Mouse (Mus musculus): ENCODE data around the gene Dnajc1. TPM values are rescaled to one million over a fixed set of nuclear protein-coding genes. Genes with fewer than 3 reads are reported as not detected.

Gene Dnajc1
- polyA plus RNA-seq, 1 experiment, result 38.2 TPM

- H3K27ac ChIP-seq (ENCODE audit: control insufficient read depth, insufficient read depth, low read length), result no peak overlapping the region
These were observed 217.4 kb downstream of the Dnajc1 start for GRCm38 (mm10) chr2:18175234-18175633.

GRCm38 (mm10) chr2:18169174-18169948 is 223.3 kb downstream of the Dnajc1 start:
- whole genome bisulfite sequencing, result 61% methylated on average over 1 of the region's 1 CpGs

More at GRCm38 (mm10) chr2:18175234-18175633, 217.4 kb downstream of the Dnajc1 start:
- WGBS, result 84% methylated on average over 1 of the region's 1 CpGs
- H3K36me3 ChIP-seq (ENCODE audit: control insufficient read depth, insufficient read depth, low read length), result peaks cover 28% of the 10 kb centered on the region
- H3K4me1 ChIP-seq (replicated peaks; ENCODE audit: control insufficient read depth, insufficient read depth, low read length), result no peaks in the 10 kb centered on the region
- no peak for TF ChIP-seq CTCF (IDR thresholded peaks at IDR 0.05; ENCODE audit: borderline replicate concordance, control insufficient read depth, extremely low read depth, insufficient read depth, low read length, poor library complexity)
- H3K4me3 ChIP-seq (ENCODE audit: control insufficient read depth, insufficient read depth, low read length), result no peak overlapping the region
- H3K27me3 ChIP-seq (ENCODE audit: control insufficient read depth, insufficient read depth, low read length), result no peaks in the 10 kb centered on the region
- no peak for DNase-seq

GRCm38 (mm10) chr2:18165511-18165910 is 227.1 kb downstream of the Dnajc1 start:
- WGBS, result 95% methylated on average over 2 of the region's 2 CpGs
- peaks cover 12% of the 10 kb centered on the region for H3K36me3 ChIP-seq (ENCODE audit: control insufficient read depth, insufficient read depth, low read length)
- no peak for TF ChIP-seq CTCF (IDR thresholded peaks at IDR 0.05; ENCODE audit: borderline replicate concordance, control insufficient read depth, extremely low read depth, insufficient read depth, low read length, poor library complexity)
- no peak overlapping the region for H3K27ac ChIP-seq (ENCODE audit: control insufficient read depth, insufficient read depth, low read length)
- no peak for DNase-seq
- H3K4me1 ChIP-seq (replicated peaks; ENCODE audit: control insufficient read depth, insufficient read depth, low read length), result no peaks in the 10 kb centered on the region
- no peak overlapping the region for H3K4me3 ChIP-seq (ENCODE audit: control insufficient read depth, insufficient read depth, low read length)
- no peaks in the 10 kb centered on the region for H3K27me3 ChIP-seq (ENCODE audit: control insufficient read depth, insufficient read depth, low read length)

More at GRCm38 (mm10) chr2:18169174-18169948, 223.3 kb downstream of the Dnajc1 start:
- DNase-seq, result no peak
- Histone ChIP-seq H3K27me3 (ENCODE audit: control insufficient read depth, insufficient read depth, low read length) (no peaks in the 10 kb centered on the region), H3K4me1 (replicated peaks; ENCODE audit: control insufficient read depth, insufficient read depth, low read length) (no peaks in the 10 kb centered on the region), H3K36me3 (ENCODE audit: control insufficient read depth, insufficient read depth, low read length) (peaks cover 16% of the 10 kb centered on the region; the same call in 1 of the 2 replicates), H3K4me3 (ENCODE audit: control insufficient read depth, insufficient read depth, low read length) (no peak overlapping the region), H3K27ac (ENCODE audit: control insufficient read depth, insufficient read depth, low read length) (no peak overlapping the region)
- TF ChIP-seq CTCF (IDR thresholded peaks at IDR 0.05; ENCODE audit: borderline replicate concordance, control insufficient read depth, extremely low read depth, insufficient read depth, low read length, poor library complexity), result no peak
- TF ChIP-seq POLR2A (IDR thresholded peaks at IDR 0.05; ENCODE audit: control insufficient read depth, extremely low read depth, insufficient read depth, low read length, poor library complexity), result no peak

GRCm38 (mm10) chr2:18160992-18161391 is 231.6 kb downstream of the Dnajc1 start:
- no peak overlapping the region for H3K4me3 ChIP-seq (ENCODE audit: control insufficient read depth, insufficient read depth, low read length)
- TF ChIP-seq CTCF (IDR thresholded peaks at IDR 0.05; ENCODE audit: borderline replicate concordance, control insufficient read depth, extremely low read depth, insufficient read depth, low read length, poor library complexity), result no peak
- no peak for TF ChIP-seq POLR2A (IDR thresholded peaks at IDR 0.05; ENCODE audit: control insufficient read depth, extremely low read depth, insufficient read depth, low read length, poor library complexity)
- no peaks in the 10 kb centered on the region for H3K27me3 ChIP-seq (ENCODE audit: control insufficient read depth, insufficient read depth, low read length)
- no peak for DNase-seq
- 98% methylated on average over 5 of the region's 5 CpGs for WGBS
- no peaks in the 10 kb centered on the region for H3K4me1 ChIP-seq (replicated peaks; ENCODE audit: control insufficient read depth, insufficient read depth, low read length)
- H3K36me3 ChIP-seq (ENCODE audit: control insufficient read depth, insufficient read depth, low read length), result peaks cover 12% of the 10 kb centered on the region
- no peak overlapping the region for H3K27ac ChIP-seq (ENCODE audit: control insufficient read depth, insufficient read depth, low read length)

GRCm38 (mm10) chr2:18159426-18159825 is 233.2 kb downstream of the Dnajc1 start:
- H3K27me3 ChIP-seq (ENCODE audit: control insufficient read depth, insufficient read depth, low read length), result no peaks in the 10 kb centered on the region
- no peak for DNase-seq
- TF ChIP-seq POLR2A (IDR thresholded peaks at IDR 0.05; ENCODE audit: control insufficient read depth, extremely low read depth, insufficient read depth, low read length, poor library complexity) (no peak), CTCF (IDR thresholded peaks at IDR 0.05; ENCODE audit: borderline replicate concordance, control insufficient read depth, extremely low read depth, insufficient read depth, low read length, poor library complexity) (no peak)
- 92% methylated on average over 3 of the region's 3 CpGs for WGBS
- no peak overlapping the region for H3K4me3 ChIP-seq (ENCODE audit: control insufficient read depth, insufficient read depth, low read length)
- H3K4me1 ChIP-seq (replicated peaks; ENCODE audit: control insufficient read depth, insufficient read depth, low read length), result no peaks in the 10 kb centered on the region
- peaks cover 12% of the 10 kb centered on the region for H3K36me3 ChIP-seq (ENCODE audit: control insufficient read depth, insufficient read depth, low read length)
- no peak overlapping the region for H3K27ac ChIP-seq (ENCODE audit: control insufficient read depth, insufficient read depth, low read length)

GRCm38 (mm10) chr2:18156131-18156530 is 236.5 kb downstream of the Dnajc1 start:
- Histone ChIP-seq H3K4me3 (ENCODE audit: control insufficient read depth, insufficient read depth, low read length) (no peak overlapping the region), H3K27me3 (ENCODE audit: control insufficient read depth, insufficient read depth, low read length) (no peaks in the 10 kb centered on the region), H3K4me1 (replicated peaks; ENCODE audit: control insufficient read depth, insufficient read depth, low read length) (no peaks in the 10 kb centered on the region), H3K36me3 (ENCODE audit: control insufficient read depth, insufficient read depth, low read length) (peaks cover 8% of the 10 kb centered on the region; the same call in 1 of the 2 replicates), H3K27ac (ENCODE audit: control insufficient read depth, insufficient read depth, low read length) (no peak overlapping the region)
- 97% methylated on average over 3 of the region's 3 CpGs for WGBS
- DNase-seq, result no peak
- TF ChIP-seq POLR2A (IDR thresholded peaks at IDR 0.05; ENCODE audit: control insufficient read depth, extremely low read depth, insufficient read depth, low read length, poor library complexity), result no peak
- TF ChIP-seq CTCF (IDR thresholded peaks at IDR 0.05; ENCODE audit: borderline replicate concordance, control insufficient read depth, extremely low read depth, insufficient read depth, low read length, poor library complexity), result no peak
